In genomic region chrX:138103954-138104353, GRCm38 (mm10) we compare ENCODE assay signal across 26 mouse cellular contexts.
DNase-seq lines count a peak whose midpoint lies in the region; ATAC-seq and TF ChIP-seq lines count a peak whose summit lies in the region.
"Had no signal": no experiment of that assay in that cellular context is flagged by ENCODE, and none has a peak within 500 bp of the region (broad histone marks: within the 10 kb centered on the region; RNA-seq: fewer than 3 reads in every experiment).

No protein-coding gene starts in this region.

- no peaks in the 10 kb centered on the region for H3K4me1 ChIP-seq in kidney, postnatal 0 days (replicated peaks; ENCODE audit: insufficient read depth, low read length)
- H3K4me1 ChIP-seq in neural tube, embryonic 12.5 days = no peaks in the 10 kb centered on the region
- no peaks in the 10 kb centered on the region for H3K4me1 ChIP-seq in liver, postnatal 0 days (ENCODE audit: insufficient read depth)
- H3K4me1 ChIP-seq: embryonic facial prominence, embryonic 13.5 days; forebrain, embryonic 10.5 days; forebrain, embryonic 15.5 days; hindbrain, embryonic 10.5 days; hindbrain, embryonic 15.5 days; liver, embryonic 15.5 days; lung, embryonic 15.5 days; midbrain, embryonic 12.5 days had no signal

- ATAC-seq in kidney, postnatal 0 days (replicated peaks; ENCODE audit: low FRiP score, low read depth) = peak; percentile 69
- peak; percentile 66 for ATAC-seq in neural tube, embryonic 12.5 days (ENCODE audit: low FRiP score, low read depth)
- no peak for ATAC-seq in liver, postnatal 0 days
- ATAC-seq: activated CD4-positive, CD25-positive, alpha-beta regulatory T cell, adult 4 months; forebrain, embryonic 15.5 days had no signal

- WGBS in kidney, postnatal 0 days = 34% methylated on average over 6 of the region's 6 CpGs
- 31% methylated on average over 6 of the region's 6 CpGs for WGBS in neural tube, embryonic 12.5 days
- 54% methylated on average over 6 of the region's 6 CpGs for WGBS in liver, postnatal 0 days (ENCODE audit: insufficient replicate concordance)

- no peaks in the 10 kb centered on the region for H3K36me3 ChIP-seq in kidney, postnatal 0 days (ENCODE audit: insufficient read depth, low read length)
- H3K36me3 ChIP-seq in neural tube, embryonic 12.5 days = no peaks in the 10 kb centered on the region
- no peaks in the 10 kb centered on the region for H3K36me3 ChIP-seq in liver, postnatal 0 days (replicated peaks; ENCODE audit: insufficient read depth, low read length)
- H3K36me3 ChIP-seq: embryonic facial prominence, embryonic 13.5 days; forebrain, embryonic 10.5 days; forebrain, embryonic 15.5 days; hindbrain, embryonic 10.5 days; hindbrain, embryonic 15.5 days; liver, embryonic 15.5 days; lung, embryonic 15.5 days; midbrain, embryonic 12.5 days had no signal

- no peak overlapping the region for H3K9ac ChIP-seq in kidney, postnatal 0 days (ENCODE audit: low read depth, low read length)
- no peak overlapping the region for H3K9ac ChIP-seq in neural tube, embryonic 12.5 days
- no peak overlapping the region for H3K9ac ChIP-seq in liver, postnatal 0 days (replicated peaks)
- H3K9ac ChIP-seq: embryonic facial prominence, embryonic 13.5 days; forebrain, embryonic 15.5 days; hindbrain, embryonic 15.5 days; liver, embryonic 15.5 days; lung, embryonic 15.5 days; midbrain, embryonic 12.5 days had no signal

- H3K9me3 ChIP-seq in kidney, postnatal 0 days (replicated peaks; ENCODE audit: low read length) = no peaks in the 10 kb centered on the region
- no peaks in the 10 kb centered on the region for H3K9me3 ChIP-seq in neural tube, embryonic 12.5 days
- no peaks in the 10 kb centered on the region for H3K9me3 ChIP-seq in liver, postnatal 0 days (ENCODE audit: low read length)
- H3K9me3 ChIP-seq: embryonic facial prominence, embryonic 13.5 days; forebrain, embryonic 10.5 days; forebrain, embryonic 15.5 days; hindbrain, embryonic 10.5 days; hindbrain, embryonic 15.5 days; liver, embryonic 15.5 days; lung, embryonic 15.5 days; midbrain, embryonic 12.5 days had no signal

- TF ChIP-seq EP300 in liver, postnatal 0 days (IDR thresholded peaks at IDR 0.05; ENCODE audit: low read depth) = no peak

- H3K27me3 ChIP-seq in kidney, postnatal 0 days (ENCODE audit: insufficient read depth, low read length) = no peaks in the 10 kb centered on the region
- H3K27me3 ChIP-seq in neural tube, embryonic 12.5 days (replicated peaks) = no peaks in the 10 kb centered on the region
- no peaks in the 10 kb centered on the region for H3K27me3 ChIP-seq in liver, postnatal 0 days (ENCODE audit: insufficient read depth, low read length)
- H3K27me3 ChIP-seq: embryonic facial prominence, embryonic 13.5 days; forebrain, embryonic 15.5 days; hindbrain, embryonic 15.5 days; liver, embryonic 15.5 days; lung, embryonic 15.5 days; midbrain, embryonic 12.5 days had no signal

- no peak overlapping the region for H3K4me3 ChIP-seq in kidney, postnatal 0 days (replicated peaks; ENCODE audit: low read depth, low read length)
- no peak overlapping the region for H3K4me3 ChIP-seq in neural tube, embryonic 12.5 days
- no peak overlapping the region for H3K4me3 ChIP-seq in liver, postnatal 0 days (ENCODE audit: low read depth, low read length)
- H3K4me3 ChIP-seq: embryonic facial prominence, embryonic 13.5 days; forebrain, embryonic 10.5 days; forebrain, embryonic 15.5 days; hindbrain, embryonic 10.5 days; hindbrain, embryonic 15.5 days; liver, embryonic 15.5 days; lung, embryonic 15.5 days; midbrain, embryonic 12.5 days had no signal

- TF ChIP-seq CTCF in kidney, postnatal 0 days (IDR thresholded peaks at IDR 0.05; ENCODE audit: low read depth) = no peak
- TF ChIP-seq CTCF in liver, postnatal 0 days (IDR thresholded peaks at IDR 0.05; ENCODE audit: low read depth) = no peak

- H3K4me2 ChIP-seq in kidney, postnatal 0 days (ENCODE audit: low read length) = no peak overlapping the region
- H3K4me2 ChIP-seq in neural tube, embryonic 12.5 days (replicated peaks) = no peak overlapping the region
- H3K4me2 ChIP-seq in liver, postnatal 0 days (ENCODE audit: low read depth, low read length) = no peak overlapping the region
- H3K4me2 ChIP-seq: embryonic facial prominence, embryonic 13.5 days; forebrain, embryonic 15.5 days; hindbrain, embryonic 15.5 days; liver, embryonic 15.5 days; lung, embryonic 15.5 days; midbrain, embryonic 12.5 days had no signal

- H3K27ac ChIP-seq in kidney, postnatal 0 days = no peak overlapping the region
- H3K27ac ChIP-seq in neural tube, embryonic 12.5 days = no peak overlapping the region
- no peak overlapping the region for H3K27ac ChIP-seq in liver, postnatal 0 days (ENCODE audit: low read depth)
- H3K27ac ChIP-seq: embryonic facial prominence, embryonic 13.5 days; forebrain, embryonic 10.5 days; forebrain, embryonic 15.5 days; hindbrain, embryonic 10.5 days; hindbrain, embryonic 15.5 days; liver, embryonic 15.5 days; lung, embryonic 15.5 days; midbrain, embryonic 12.5 days had no signal

- DNase-seq in kidney, postnatal 0 days (ENCODE audit: low spot score) = peak; percentile 80
- DNase-seq in kidney, postnatal 25 days = no peak
- peak; percentile 15 for DNase-seq in embryo, embryonic 10.5 days (ENCODE audit: low spot score)
- peak; percentile 26 for DNase-seq in embryo, embryonic 11 days
- no peak for DNase-seq in liver, postnatal 0 days
- DNase-seq in lung, postnatal 36 days = no peak
- DNase-seq: adrenal gland, adult 2 months; B cell, adult 2 months; cerebellum, adult 2 months; cerebellum, postnatal 14 days; gastrocnemius, postnatal 14 days; heart, postnatal 14 days; kidney, postnatal 36 days; liver; thymus, adult 2 months; thymus, postnatal 4 days had no signal

Comparison
In these comparisons a context has a peak if more than half of its experiments do, and no peak if none do; other contexts are left out.
1. DNase-seq: peak in kidney, postnatal 0 days (single experiment), embryo, embryonic 10.5 days (single experiment) and embryo, embryonic 11 days (single experiment); none in kidney, postnatal 25 days (0 of 2), liver, postnatal 0 days (single experiment) and lung, postnatal 36 days (single experiment).